Mouse (Mus musculus): ENCODE data around the gene Gcg. TPM values are rescaled to one million over a fixed set of nuclear protein-coding genes. Genes with fewer than 3 reads are reported as not detected.

Gene Gcg
- polyA plus RNA-seq, 1 experiment from 2014 or later = not detected

DNA sequence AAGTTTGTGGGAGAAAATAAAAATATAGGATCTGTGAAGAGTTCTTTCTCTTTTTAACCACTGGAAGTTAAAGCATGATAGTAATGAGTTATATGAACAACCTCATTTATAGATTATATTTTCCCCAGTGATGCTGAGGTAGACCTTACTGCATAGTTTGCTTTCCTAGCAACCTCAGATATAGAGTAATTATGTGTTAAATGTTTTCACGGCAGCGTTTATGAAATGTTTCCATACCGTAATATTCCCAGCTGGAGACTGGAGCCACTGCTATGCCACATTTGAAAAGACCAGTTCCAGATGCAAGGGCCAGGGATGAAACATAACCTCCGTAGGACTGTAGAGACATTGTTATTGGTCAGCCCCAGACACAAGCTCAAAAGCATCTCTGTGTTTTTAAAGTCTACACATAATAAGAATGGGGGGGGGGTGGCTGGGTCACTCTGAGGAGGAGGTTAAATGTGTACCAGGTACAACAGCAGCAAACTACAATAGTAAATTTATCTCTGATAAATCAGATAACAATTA, 20.9 kb upstream of the Gcg start:
- Histone ChIP-seq H3K4me3 (ENCODE audit: low read depth, low read length) (no peak overlapping the region), H3K9ac (replicated peaks; ENCODE audit: low read length) (no peak overlapping the region), H3K36me3 (replicated peaks; ENCODE audit: control insufficient read depth, insufficient read depth, low read depth, low read length) (no peaks in the 10 kb centered on the region), H3K4me2 (ENCODE audit: low read depth, low read length) (no peak overlapping the region), H3K9me3 (replicated peaks; ENCODE audit: control insufficient read depth, low read length) (no peaks in the 10 kb centered on the region), H3K27ac (replicated peaks; ENCODE audit: low read depth, low read length) (no peak overlapping the region), H3K27me3 (ENCODE audit: control insufficient read depth, insufficient read depth, low read length) (no peaks in the 10 kb centered on the region), H3K4me1 (ENCODE audit: control insufficient read depth, insufficient read depth, low read length) (no peaks in the 10 kb centered on the region)
- WGBS = 73% methylated on average over 4 of the region's 4 CpGs
- DNase-seq (ENCODE audit: low spot score) (no peak), ATAC-seq (replicated peaks; ENCODE audit: insufficient number of reproducible peaks, low FRiP score, low TSS enrichment, low read depth) (no peak)

DNA sequence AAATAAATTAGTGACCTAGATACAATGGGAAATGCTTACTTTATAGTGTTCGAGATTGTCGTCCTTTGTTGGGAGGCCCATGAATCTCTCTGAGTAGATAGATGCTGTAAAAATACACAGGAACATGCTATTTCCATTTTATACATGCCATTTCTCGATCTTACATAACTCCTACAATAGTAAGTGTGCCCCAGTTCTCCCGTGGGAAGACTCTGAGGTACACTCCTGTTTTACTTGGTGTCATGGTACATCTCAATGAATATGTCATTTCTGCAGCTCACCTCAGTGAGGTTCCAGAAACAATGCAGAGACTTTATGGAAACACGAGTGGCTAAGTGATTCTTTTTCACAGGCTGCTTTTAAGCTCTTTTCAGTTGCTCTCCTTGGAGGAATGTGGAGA, 19.9 kb upstream of the Gcg start:
- no peak overlapping the region for H3K4me2 ChIP-seq (ENCODE audit: low read depth, low read length)
- H3K4me1 ChIP-seq (ENCODE audit: control insufficient read depth, insufficient read depth, low read length) = no peaks in the 10 kb centered on the region
- WGBS = 76% methylated on average over 5 of the region's 5 CpGs
- no peak for ATAC-seq (replicated peaks; ENCODE audit: insufficient number of reproducible peaks, low FRiP score, low TSS enrichment, low read depth)
- no peak overlapping the region for H3K27ac ChIP-seq (replicated peaks; ENCODE audit: low read depth, low read length)
- no peak overlapping the region for H3K4me3 ChIP-seq (ENCODE audit: low read depth, low read length)
- no peaks in the 10 kb centered on the region for H3K27me3 ChIP-seq (ENCODE audit: control insufficient read depth, insufficient read depth, low read length)
- no peak for DNase-seq (ENCODE audit: low spot score)
- H3K36me3 ChIP-seq (replicated peaks; ENCODE audit: control insufficient read depth, insufficient read depth, low read depth, low read length) = no peaks in the 10 kb centered on the region
- H3K9ac ChIP-seq (replicated peaks; ENCODE audit: low read length) = no peak overlapping the region
- H3K9me3 ChIP-seq (replicated peaks; ENCODE audit: control insufficient read depth, low read length) = no peaks in the 10 kb centered on the region

DNA sequence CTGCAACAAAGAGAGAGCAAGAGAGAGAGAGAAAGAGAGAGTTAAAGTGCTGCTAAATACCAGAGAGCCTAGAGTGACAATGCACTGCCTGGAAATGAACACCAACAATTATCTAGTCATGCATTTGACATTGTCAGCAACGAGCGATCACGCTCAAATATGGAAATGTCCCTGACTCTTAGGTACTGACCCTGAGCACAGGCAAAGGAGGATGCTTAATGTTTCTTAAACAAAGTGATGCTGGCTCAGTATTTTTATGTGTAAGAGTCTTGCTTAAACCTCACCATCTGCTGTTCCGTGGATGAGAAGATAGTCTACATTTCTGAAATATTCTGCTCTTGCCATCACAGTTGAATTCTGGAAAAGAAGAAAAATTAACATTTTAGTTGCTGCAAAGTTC, 19.1 kb upstream of the Gcg start:
- H3K4me1 ChIP-seq (ENCODE audit: control insufficient read depth, insufficient read depth, low read length) = no peaks in the 10 kb centered on the region
- H3K4me3 ChIP-seq (ENCODE audit: low read depth, low read length) = no peak overlapping the region
- H3K9ac ChIP-seq (replicated peaks; ENCODE audit: low read length) = no peak overlapping the region
- no peaks in the 10 kb centered on the region for H3K36me3 ChIP-seq (replicated peaks; ENCODE audit: control insufficient read depth, insufficient read depth, low read depth, low read length)
- no peaks in the 10 kb centered on the region for H3K9me3 ChIP-seq (replicated peaks; ENCODE audit: control insufficient read depth, low read length)
- 84% methylated on average over 4 of the region's 4 CpGs for WGBS
- ATAC-seq (replicated peaks; ENCODE audit: insufficient number of reproducible peaks, low FRiP score, low TSS enrichment, low read depth) (no peak), DNase-seq (ENCODE audit: low spot score) (no peak)
- no peaks in the 10 kb centered on the region for H3K27me3 ChIP-seq (ENCODE audit: control insufficient read depth, insufficient read depth, low read length)
- no peak overlapping the region for H3K27ac ChIP-seq (replicated peaks; ENCODE audit: low read depth, low read length)
- H3K4me2 ChIP-seq (ENCODE audit: low read depth, low read length) = no peak overlapping the region

DNA sequence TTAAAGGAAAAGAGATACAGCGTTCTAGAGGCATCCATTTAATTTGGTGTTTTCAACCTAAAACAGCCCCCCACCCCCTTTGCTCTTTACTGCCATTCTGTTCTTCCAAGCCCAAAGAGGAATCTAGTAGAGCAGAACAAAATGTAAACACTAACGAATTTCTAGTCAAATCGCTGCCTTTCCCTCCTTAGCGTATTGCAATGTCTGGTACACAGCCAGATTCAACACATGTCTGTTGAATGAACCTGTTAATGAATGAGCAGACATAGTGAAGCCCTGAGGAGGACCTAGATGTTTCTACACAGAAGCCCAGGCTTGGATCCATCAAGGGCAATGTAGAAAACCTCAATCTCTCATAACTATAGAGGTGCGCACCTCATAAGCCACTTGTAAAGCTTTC, 15.4 kb upstream of the Gcg start:
- 92% methylated on average over 5 of the region's 5 CpGs for WGBS
- no peaks in the 10 kb centered on the region for H3K27me3 ChIP-seq (ENCODE audit: control insufficient read depth, insufficient read depth, low read length)
- no peaks in the 10 kb centered on the region for H3K4me1 ChIP-seq (ENCODE audit: control insufficient read depth, insufficient read depth, low read length)
- no peak for DNase-seq (ENCODE audit: low spot score)
- no peaks in the 10 kb centered on the region for H3K36me3 ChIP-seq (replicated peaks; ENCODE audit: control insufficient read depth, insufficient read depth, low read depth, low read length)
- no peak overlapping the region for H3K9ac ChIP-seq (replicated peaks; ENCODE audit: low read length)
- ATAC-seq (replicated peaks; ENCODE audit: insufficient number of reproducible peaks, low FRiP score, low TSS enrichment, low read depth) = no peak
- H3K9me3 ChIP-seq (replicated peaks; ENCODE audit: control insufficient read depth, low read length) = no peaks in the 10 kb centered on the region
- no peak overlapping the region for H3K4me2 ChIP-seq (ENCODE audit: low read depth, low read length)
- H3K4me3 ChIP-seq (ENCODE audit: low read depth, low read length) = no peak overlapping the region
- H3K27ac ChIP-seq (replicated peaks; ENCODE audit: low read depth, low read length) = no peak overlapping the region

DNA sequence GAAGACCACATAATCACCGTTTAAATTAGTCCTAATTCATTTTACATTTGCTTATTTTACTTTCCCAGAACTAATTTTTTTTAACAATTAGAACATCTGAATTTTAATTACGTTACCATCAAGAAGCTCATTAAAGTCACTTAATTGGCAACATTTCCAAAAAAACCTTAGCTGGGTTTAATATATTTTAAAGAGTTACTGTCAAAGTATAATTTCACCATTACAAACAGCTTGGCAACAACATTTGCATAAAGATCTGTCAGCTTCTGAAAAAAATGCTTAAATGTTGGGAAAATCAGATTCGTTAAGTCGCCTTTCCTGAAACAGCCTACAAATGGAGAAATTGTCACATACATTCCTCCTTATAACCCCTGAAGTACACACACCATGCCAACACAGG, 14.6 kb upstream of the Gcg start:
- Histone ChIP-seq H3K27ac (replicated peaks; ENCODE audit: low read depth, low read length) (no peak overlapping the region), H3K4me3 (ENCODE audit: low read depth, low read length) (no peak overlapping the region), H3K36me3 (replicated peaks; ENCODE audit: control insufficient read depth, insufficient read depth, low read depth, low read length) (no peaks in the 10 kb centered on the region), H3K4me2 (ENCODE audit: low read depth, low read length) (no peak overlapping the region), H3K9me3 (replicated peaks; ENCODE audit: control insufficient read depth, low read length) (no peaks in the 10 kb centered on the region), H3K9ac (replicated peaks; ENCODE audit: low read length) (no peak overlapping the region), H3K27me3 (ENCODE audit: control insufficient read depth, insufficient read depth, low read length) (no peaks in the 10 kb centered on the region), H3K4me1 (ENCODE audit: control insufficient read depth, insufficient read depth, low read length) (no peaks in the 10 kb centered on the region)
- no peak for DNase-seq (ENCODE audit: low spot score)
- ATAC-seq (replicated peaks; ENCODE audit: insufficient number of reproducible peaks, low FRiP score, low TSS enrichment, low read depth) = no peak
- 88% methylated on average over 4 of the region's 4 CpGs for WGBS

DNA sequence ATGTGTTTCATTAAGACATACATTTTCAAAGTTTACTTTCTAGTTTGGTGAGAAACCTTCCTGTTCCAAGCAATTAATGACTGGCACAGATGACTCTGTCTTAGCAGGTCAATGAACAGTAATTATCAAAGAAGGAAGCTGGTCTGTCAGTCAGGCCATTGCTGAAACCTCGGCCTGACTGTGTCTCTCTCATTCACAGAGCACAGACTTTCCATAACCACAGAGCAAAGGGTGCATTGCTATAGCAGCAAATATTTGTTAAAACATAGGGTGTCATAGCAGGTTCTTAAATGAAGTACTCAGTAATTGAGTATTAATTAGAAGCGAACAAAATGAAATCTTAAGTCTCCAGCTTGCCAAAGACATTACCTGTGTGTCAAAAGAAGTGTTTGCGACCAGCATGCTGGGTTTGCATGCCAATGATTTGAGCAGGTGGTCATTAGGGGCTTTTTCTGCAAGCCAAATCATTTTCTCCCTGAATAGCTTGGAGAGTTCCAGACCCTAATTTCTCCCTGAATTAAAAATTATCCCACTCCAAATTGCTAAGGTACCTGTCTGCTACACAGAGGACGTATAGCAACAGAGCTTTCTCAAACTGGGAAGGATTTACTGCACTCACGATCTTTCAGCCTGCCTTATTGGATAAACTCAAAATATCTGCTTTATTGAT, 14.0 kb upstream of the Gcg start:
- H3K27me3 ChIP-seq (ENCODE audit: control insufficient read depth, insufficient read depth, low read length) = no peaks in the 10 kb centered on the region
- no peaks in the 10 kb centered on the region for H3K9me3 ChIP-seq (replicated peaks; ENCODE audit: control insufficient read depth, low read length)
- no peak overlapping the region for H3K9ac ChIP-seq (replicated peaks; ENCODE audit: low read length)
- H3K4me2 ChIP-seq (ENCODE audit: low read depth, low read length) = no peak overlapping the region
- ATAC-seq (replicated peaks; ENCODE audit: insufficient number of reproducible peaks, low FRiP score, low TSS enrichment, low read depth) (no peak), DNase-seq (ENCODE audit: low spot score) (no peak)
- H3K36me3 ChIP-seq (replicated peaks; ENCODE audit: control insufficient read depth, insufficient read depth, low read depth, low read length) = no peaks in the 10 kb centered on the region
- no peak overlapping the region for H3K4me3 ChIP-seq (ENCODE audit: low read depth, low read length)
- H3K4me1 ChIP-seq (ENCODE audit: control insufficient read depth, insufficient read depth, low read length) = no peaks in the 10 kb centered on the region
- 73% methylated on average over 5 of the region's 5 CpGs for WGBS
- H3K27ac ChIP-seq (replicated peaks; ENCODE audit: low read depth, low read length) = no peak overlapping the region

DNA sequence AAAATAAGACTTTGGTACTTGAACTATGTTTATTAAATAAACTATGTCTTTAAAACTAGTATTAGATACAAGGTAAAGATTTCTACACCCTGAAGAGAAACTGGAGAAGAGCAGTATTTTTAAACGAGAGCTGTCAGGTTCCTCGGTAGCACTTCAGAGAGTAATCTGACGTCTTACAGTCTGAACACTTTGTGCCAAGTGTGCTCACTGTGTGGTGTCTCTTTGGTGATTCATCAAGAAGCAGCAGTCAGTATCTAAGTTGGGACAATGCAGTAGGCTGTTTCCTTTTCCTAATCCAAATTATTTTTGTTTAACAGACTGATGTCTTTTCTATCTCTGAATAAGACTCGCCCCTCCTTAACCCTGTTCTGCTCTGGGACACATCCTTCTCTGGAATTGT, 12.0 kb upstream of the Gcg start:
- H3K36me3 ChIP-seq (replicated peaks; ENCODE audit: control insufficient read depth, insufficient read depth, low read depth, low read length) = no peaks in the 10 kb centered on the region
- no peaks in the 10 kb centered on the region for H3K9me3 ChIP-seq (replicated peaks; ENCODE audit: control insufficient read depth, low read length)
- no peak overlapping the region for H3K4me2 ChIP-seq (ENCODE audit: low read depth, low read length)
- H3K9ac ChIP-seq (replicated peaks; ENCODE audit: low read length) = no peak overlapping the region
- ATAC-seq (replicated peaks; ENCODE audit: insufficient number of reproducible peaks, low FRiP score, low TSS enrichment, low read depth) = no peak
- 79% methylated on average over 4 of the region's 4 CpGs for WGBS
- H3K27ac ChIP-seq (replicated peaks; ENCODE audit: low read depth, low read length) = no peak overlapping the region
- H3K27me3 ChIP-seq (ENCODE audit: control insufficient read depth, insufficient read depth, low read length) = no peaks in the 10 kb centered on the region
- H3K4me3 ChIP-seq (ENCODE audit: low read depth, low read length) = no peak overlapping the region
- DNase-seq (ENCODE audit: low spot score) = no peak
- no peaks in the 10 kb centered on the region for H3K4me1 ChIP-seq (ENCODE audit: control insufficient read depth, insufficient read depth, low read length)

DNA sequence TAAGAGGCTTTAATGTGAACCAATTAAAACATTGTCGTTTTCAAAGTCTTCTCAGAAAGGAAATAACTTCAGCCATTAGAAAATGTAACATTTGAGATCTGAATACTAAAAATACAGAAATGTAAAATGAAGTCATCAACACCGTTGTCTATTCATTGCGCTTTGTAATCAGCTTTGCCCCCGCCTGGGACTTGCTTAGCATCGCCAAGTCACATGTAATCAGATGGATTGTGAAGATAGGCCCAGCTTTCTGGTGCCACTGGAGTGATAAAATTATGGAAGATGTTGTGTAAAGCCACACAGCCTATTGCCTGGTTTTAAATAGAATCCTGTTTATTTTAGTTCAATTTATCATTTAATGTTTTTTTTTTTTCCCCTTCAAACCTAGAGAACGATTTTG, 6.4 kb upstream of the Gcg start:
- Histone ChIP-seq H3K4me1 (ENCODE audit: control insufficient read depth, insufficient read depth, low read length) (no peaks in the 10 kb centered on the region), H3K27me3 (ENCODE audit: control insufficient read depth, insufficient read depth, low read length) (no peaks in the 10 kb centered on the region), H3K27ac (replicated peaks; ENCODE audit: low read depth, low read length) (no peak overlapping the region), H3K36me3 (replicated peaks; ENCODE audit: control insufficient read depth, insufficient read depth, low read depth, low read length) (no peaks in the 10 kb centered on the region), H3K9ac (replicated peaks; ENCODE audit: low read length) (no peak overlapping the region), H3K4me2 (ENCODE audit: low read depth, low read length) (no peak overlapping the region), H3K9me3 (replicated peaks; ENCODE audit: control insufficient read depth, low read length) (no peaks in the 10 kb centered on the region), H3K4me3 (ENCODE audit: low read depth, low read length) (no peak overlapping the region)
- ATAC-seq (replicated peaks; ENCODE audit: insufficient number of reproducible peaks, low FRiP score, low TSS enrichment, low read depth) = no peak
- DNase-seq (ENCODE audit: low spot score) = no peak
- 91% methylated on average over 6 of the region's 6 CpGs for WGBS
